Mouse (Mus musculus) induced T-regulatory cell, adult 2 months (primary cell): ENCODE measurements at regions not wholly inside any gene's neighbourhood (a gene's known extent, or its start where the extent isn't known, plus 50 kb on each side); places are given as distances from the start of the nearest gene placed in this dataset.

ENCODE experiments used
- DNase-seq: peaks from one replicate; pipeline ENCODE4 v3.0.0-alpha.2; 2012; ENCODE audit warnings: low read depth

GRCm38 (mm10) chr12:115802499-115802898 lies 245.0 kb upstream of the Zfp386 start:
- peak; percentile 20 for DNase-seq

DNA sequence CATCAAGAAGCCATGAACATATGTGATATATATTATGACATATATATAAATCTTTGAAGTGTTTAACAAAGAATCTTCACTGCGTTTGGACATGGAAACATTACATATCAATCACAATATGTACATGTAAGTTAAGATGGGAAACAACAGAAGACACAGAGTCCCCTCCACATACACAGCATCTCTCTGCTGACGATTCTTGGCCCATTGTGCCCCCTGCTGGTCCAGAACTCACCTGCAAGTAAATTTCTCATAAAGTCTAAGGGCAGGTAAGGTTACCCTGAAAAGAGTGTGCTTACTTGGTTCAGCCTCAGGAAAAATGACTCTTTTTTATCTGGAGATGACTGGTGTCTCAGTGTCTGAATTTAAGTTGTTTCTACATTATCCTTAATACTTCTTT lies 243.8 kb upstream of the Zfp386 start:
- DNase-seq, result peak; percentile 30

GRCm38 (mm10) chr12:115807978-115808377 lies 239.5 kb upstream of the Zfp386 start:
- no peak for DNase-seq
